Mouse (Mus musculus) cerebellum, adult 18-20 months (tissue): ENCODE data around the gene Sel1l.
A peak's percentile ranks its signal among the peaks of the same experiment; 100 is the strongest.

Experiments
- DNase-seq, 2 experiments: peaks; one replicate each; pipeline ENCODE4 v3.0.0; 2021

Gene Sel1l

GRCm38 (mm10) chr12:91776342-91776741, 72.6 kb downstream of the Sel1l start:
- no peak for DNase-seq

- peak in 1 of 2 experiments; percentile 13 for DNase-seq
These were observed 74.1 kb downstream of the Sel1l start for GRCm38 (mm10) chr12:91774811-91775284.

GRCm38 (mm10) chr12:91768871-91769270, 80.1 kb downstream of the Sel1l start:
- DNase-seq: no peak

- DNase-seq: no peak
These were observed 80.8 kb downstream of the Sel1l start for GRCm38 (mm10) chr12:91768176-91768575.

GRCm38 (mm10) chr12:91766338-91767107, 82.4 kb downstream of the Sel1l start:
- DNase-seq: peak; percentile 13 to 26

GRCm38 (mm10) chr12:91765504-91765903, 83.5 kb downstream of the Sel1l start:
- no peak for DNase-seq

- no peak for DNase-seq
These were observed 83.9 kb downstream of the Sel1l start for GRCm38 (mm10) chr12:91765054-91765453.

GRCm38 (mm10) chr12:91764471-91764870, 84.5 kb downstream of the Sel1l start:
- no peak for DNase-seq

- no peak for DNase-seq
These were observed 89.1 kb downstream of the Sel1l start for GRCm38 (mm10) chr12:91759836-91760235.

GRCm38 (mm10) chr12:91757854-91758562, 90.9 kb downstream of the Sel1l start:
- no peak for DNase-seq

- no peak for DNase-seq
These were observed 92.3 kb downstream of the Sel1l start for GRCm38 (mm10) chr12:91756562-91757166.
